Mouse (Mus musculus): Measurements from ENCODE around the gene Ppil1. TPM values are rescaled to one million over a fixed set of nuclear protein-coding genes. Genes with fewer than 3 reads are reported as not detected.

Ppil1 gene
- 15.7 and 16.0 TPM in 2 replicates for total RNA-seq (2023)

DNA sequence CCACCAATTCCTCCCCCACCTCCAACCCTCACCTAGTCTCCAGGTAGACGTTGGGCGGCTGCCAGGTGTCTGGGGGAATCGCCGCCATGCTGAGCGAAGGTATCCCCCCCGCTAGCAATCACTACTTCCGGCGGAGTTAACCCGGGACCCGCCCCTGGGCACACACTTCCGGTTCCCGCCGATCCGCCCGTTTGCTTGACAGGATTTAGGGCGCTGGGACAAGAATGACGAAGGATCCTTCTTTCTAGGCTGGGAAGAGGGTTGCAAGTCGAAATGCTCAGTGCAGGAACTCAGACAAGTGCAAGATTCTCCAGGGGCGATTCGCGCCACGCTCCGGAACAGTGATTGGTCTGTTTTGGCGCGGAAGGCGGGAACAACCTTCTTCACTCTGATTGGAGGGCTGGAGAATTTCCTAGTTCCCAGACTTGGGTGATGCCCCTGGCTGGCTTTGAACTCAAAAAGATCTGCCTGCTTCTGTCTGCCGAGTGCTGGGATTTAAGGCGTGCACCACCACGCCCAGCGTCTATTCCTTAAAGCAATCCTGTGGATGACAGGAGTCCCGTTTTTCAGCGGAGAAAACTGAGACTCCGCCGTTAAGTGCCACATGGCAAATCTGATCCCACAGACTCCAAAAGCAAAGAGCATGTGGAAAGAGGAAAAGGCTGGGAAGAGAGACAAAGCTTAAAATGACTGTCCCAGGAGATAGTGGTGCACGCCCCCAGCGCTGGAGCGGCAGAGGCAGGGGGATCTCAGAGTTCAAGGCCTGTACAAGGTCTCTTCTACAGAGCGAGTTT, at the start of gene Ppil1:
Gene Ppil1 (minus strand): TSS at position 347 of the 794 bp plus-strand sequence.

DNA sequence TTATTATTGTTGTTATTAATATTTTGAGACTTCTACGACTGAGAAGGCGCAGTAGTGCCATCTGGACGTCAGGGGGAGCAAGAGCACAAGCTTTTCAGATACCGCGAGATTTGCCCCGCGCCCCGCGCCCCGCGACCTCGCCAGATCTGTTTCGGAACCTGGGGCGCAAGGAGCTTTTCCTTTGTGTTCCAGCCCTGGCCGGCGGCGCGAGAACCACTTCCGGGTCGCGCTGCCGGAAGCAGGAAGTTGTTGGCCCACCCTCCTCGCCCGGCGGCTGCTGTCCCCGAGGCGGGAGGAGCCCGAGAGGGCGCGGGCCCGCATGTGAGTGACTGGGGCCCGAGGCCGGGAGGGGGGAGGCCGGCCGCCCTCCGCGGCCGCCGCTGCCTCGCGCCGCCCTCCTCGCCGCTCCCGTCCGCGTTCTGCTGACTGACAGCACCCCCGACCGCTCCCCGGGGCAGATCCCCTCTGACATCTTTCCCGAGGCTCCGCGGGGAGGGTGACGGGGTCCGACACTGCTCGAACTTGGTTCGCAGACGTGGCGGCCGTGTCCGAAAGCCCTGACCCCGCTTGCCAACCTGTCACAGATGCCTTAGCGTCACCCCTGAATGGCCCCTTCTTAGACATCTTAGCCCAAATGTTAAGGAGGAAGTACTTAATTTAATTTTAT, 4.8 kb upstream of the Ppil1 start, which contains the start of gene BC004004:
Gene BC004004 (plus strand): TSS at position 107 of the 667 bp plus-strand sequence.

DNA sequence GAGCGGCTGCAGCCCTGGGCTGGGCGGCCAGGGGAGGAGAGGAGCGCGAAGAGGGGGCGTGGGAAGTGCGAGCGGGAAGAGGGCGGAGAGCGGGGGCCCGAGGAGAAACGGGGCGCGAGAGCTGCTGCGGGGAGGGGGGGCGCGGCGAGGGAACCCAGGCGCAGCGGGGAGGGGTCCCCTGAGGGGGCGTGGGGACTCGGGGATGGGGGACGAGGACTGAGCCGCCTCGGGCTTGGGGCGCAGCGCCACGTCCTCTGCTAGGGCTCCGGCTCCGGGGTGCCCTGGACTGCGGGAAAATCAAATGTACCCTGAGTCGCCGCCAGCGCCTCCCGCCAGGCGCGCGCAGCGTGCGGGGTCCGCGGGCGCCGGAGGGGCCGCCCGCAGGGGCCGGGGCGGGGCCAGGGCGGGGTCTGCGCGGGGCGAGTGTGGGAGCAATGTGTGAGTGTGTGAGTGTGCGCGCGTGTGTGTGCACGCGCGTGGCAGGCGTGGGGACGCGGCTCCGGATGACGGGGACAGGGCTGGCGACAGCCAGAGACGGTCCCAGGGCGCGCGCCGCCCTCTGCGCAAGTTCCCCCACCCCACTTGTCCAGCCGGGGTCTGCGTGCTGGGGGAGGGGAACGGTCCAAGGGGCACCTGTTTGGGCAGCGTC, 26.1 kb downstream of the Ppil1 start, which contains the start of gene Cpne5:
Gene Cpne5 (minus strand): TSS at position 396 of the 649 bp plus-strand sequence.

Other genes with a start within 250 kb of the Ppil1 start
- 314 and 370 TPM in 2 replicates for gene Srsf3, start 231.6 kb downstream of the Ppil1 start, total RNA-seq (2023)
- 40.2 and 41.4 TPM in 2 replicates for gene Cdkn1a, start 173.2 kb downstream of the Ppil1 start, total RNA-seq (2023)
- 197 and 250 TPM in 2 replicates for gene Rab44, start 150.0 kb downstream of the Ppil1 start, total RNA-seq (2023)
- gene Cpne5, start 26.0 kb downstream of the Ppil1 start, total RNA-seq (2023) = 0.16 and 0.20 TPM in 2 replicates
- gene BC004004, start 4.6 kb upstream of the Ppil1 start, total RNA-seq (2023) = 73.1 and 79.3 TPM in 2 replicates
- 230 and 242 TPM in 2 replicates for gene Pi16, start 53.5 kb upstream of the Ppil1 start, total RNA-seq (2023)
- 77.2 and 93.1 TPM in 2 replicates for gene Mtch1, start 83.7 kb upstream of the Ppil1 start, total RNA-seq (2023)
- 25.0 and 41.1 TPM in 2 replicates for gene Fgd2, start 96.7 kb upstream of the Ppil1 start, total RNA-seq (2023)
- 666 and 694 TPM in 2 replicates for gene Pim1, start 226.6 kb upstream of the Ppil1 start, total RNA-seq (2023)

Data from neutrophil, adult 65 days (primary cell).